Mouse (Mus musculus): ENCODE data around the gene Dusp6.
A peak's percentile ranks its signal among the peaks of the same experiment; 100 is the strongest.

GRCm38 (mm10) chr10:99262867-99263379 lies at the start of gene Dusp6:
- TF ChIP-seq POLR2A (IDR thresholded peaks at IDR 0.05; ENCODE audit: low read depth, low read length) (peak; percentile 88), CTCF (IDR thresholded peaks at IDR 0.05; ENCODE audit: extremely low read depth, insufficient read depth, insufficient read length, insufficient replicate concordance) (no peak)
